Mouse (Mus musculus) frontal cortex, postnatal 36 days (tissue): ENCODE results near the gene Pld5.
A peak's percentile ranks its signal among the peaks of the same experiment; 100 is the strongest.

Source experiments
- DNase-seq, 2 experiments: peaks; one replicate each; pipeline ENCODE4 v3.0.0; 2022; ENCODE audit warnings: low spot score in 2 of 2

Pld5 gene

DNA sequence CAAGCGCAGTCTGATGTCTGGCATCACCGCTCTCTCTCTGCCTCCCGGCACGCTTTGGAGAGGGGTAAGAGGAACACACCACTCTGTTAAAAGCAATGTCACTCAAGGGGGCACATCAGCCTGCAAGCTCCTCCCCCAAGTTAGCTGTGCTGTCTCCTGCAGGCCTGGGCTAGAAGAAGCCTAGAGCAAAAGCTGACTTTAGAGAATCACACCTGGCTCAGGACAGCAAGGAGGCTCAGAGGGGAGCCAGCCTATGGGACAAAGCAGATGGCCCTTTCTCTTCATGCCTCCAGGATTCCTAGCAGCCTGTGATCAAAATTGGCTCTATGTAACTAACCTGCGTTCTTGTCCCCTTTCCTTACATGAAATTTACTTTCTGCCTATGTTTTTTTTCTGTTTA is 107.3 kb downstream of the Pld5 start:
- DNase-seq = no peak

DNA sequence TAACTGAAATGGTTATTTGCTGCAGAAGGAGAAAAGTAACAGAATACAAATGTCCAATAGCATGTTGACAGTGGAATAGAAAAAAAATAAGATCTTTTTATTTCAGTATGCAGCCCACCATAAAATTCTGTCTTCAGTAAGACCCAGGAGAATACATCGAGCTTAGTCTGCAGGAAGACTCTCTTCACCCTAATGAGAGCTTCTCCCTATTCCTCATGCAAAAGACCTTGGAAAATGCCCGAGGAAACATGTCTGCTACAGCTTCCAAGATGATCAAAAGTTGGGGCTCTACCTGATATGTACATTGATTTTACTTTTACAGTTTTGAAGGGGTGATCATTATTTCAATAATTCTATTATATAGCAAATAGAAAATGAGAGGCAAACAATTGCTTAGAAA is 108.0 kb downstream of the Pld5 start:
- DNase-seq = no peak

DNA sequence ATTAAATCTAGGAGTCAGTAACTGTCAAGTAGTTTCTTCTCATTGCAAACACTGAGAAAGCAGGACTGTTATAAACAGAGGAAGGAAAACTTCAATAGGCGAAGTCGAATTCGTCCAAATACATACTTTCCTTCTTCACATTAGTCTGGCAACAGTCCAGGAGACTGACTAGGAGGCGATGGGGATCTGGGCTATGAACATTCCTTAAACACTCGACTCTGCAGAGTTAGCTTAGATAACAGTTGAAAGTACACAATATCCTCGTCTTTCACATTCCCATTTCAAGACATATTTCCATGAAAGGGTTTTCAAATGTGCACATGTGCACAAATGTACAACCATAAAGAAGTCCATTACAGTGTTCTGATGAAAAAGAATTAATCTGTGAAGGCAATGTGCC is 129.8 kb downstream of the Pld5 start:
- no peak for DNase-seq

DNA sequence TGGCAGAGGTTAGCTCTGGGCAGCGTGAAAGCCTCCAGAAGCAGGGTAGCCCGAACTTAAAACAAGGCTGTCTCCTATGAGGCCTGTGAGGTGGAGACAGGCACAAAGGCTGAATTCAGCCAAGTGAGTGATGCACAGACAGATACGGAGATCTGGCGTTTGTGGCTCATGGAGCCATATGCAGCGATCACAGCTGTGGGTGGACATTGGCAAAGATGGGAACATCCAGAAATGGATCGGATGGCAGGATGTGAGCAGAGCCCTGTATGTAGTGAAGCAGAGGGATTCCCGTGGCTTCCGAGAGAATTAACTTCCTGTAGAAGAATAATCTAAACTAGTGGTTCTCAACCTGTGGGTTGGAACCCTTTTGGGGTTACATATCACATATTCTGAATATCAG is 140.7 kb downstream of the Pld5 start:
- DNase-seq = peak; percentile 13 to 18

DNA sequence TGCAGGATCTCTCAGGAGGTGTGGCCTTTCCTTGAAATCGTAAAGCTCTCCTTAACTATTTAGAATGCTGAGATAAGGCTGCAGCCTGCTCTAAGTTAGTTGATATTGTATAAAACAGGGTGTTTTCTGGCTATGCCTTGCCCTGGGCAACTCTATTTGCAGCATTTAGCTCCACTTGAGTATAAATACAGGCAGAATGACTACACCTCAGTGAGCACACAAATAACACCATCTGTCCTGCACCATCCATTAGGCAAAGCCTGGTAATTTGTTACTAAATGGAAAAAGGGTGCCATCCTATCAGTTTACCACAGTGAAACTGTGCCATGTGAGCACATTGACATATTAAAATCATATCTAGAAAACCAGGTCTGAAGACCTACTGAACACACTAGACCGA is 149.3 kb downstream of the Pld5 start:
- no peak for DNase-seq

DNA sequence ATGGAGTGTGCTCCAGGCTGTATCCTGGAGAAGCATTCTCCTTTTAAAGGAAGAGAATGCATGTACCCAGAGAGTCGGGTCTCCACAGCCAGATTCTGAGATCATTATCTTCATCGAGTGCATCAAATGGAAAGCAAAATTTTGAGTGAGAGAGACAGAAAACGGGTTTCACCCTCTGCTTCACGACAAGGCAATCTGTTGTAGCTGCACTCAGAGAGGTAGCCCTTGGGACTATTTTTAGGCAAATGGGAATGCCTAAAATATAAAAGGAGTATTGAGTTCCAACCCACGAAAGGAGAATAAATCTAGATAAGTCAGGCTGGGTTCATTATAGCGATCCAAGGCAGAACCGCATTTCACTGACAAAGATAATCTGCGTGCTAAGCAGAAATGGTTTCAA is 150.7 kb downstream of the Pld5 start:
- DNase-seq = no peak

DNA sequence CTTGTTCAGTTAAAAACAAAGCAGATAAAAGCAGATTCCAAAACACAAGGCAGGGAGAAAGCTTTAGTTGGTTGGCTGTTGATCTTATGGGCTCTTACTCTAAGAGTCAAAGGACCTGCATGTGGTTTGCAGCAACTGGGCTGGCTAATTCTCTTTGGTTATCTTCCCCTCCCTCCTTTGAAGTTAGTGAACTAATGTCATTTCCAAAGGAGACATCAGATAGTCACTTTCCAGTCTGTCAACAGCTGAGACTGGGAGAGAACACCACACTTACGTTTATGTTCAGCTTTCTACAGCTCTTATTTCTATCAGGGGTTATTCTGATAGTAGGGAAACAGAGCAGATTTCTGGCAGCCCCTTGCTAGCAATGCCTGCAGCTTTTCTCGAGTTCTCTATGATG is 151.3 kb downstream of the Pld5 start:
- no peak for DNase-seq

DNA sequence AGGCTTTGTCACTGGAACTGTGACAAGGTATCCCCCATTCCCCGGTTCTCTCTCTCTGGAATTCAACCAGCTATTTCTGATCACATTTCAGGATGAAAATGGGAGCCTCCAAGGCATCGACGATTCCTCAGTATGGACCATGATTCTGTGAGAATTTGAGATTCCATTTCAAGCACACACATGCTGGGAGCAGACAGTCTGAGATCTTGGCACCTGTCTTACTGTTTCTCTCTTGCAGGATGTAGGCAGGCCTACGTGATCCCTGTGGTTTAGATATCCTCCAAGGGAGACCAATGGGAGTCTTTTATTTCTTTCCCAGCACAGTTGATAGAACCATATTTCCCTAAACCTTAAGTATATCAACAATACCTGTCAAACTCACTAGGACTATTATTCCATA is 159.5 kb downstream of the Pld5 start:
- DNase-seq = no peak

DNA sequence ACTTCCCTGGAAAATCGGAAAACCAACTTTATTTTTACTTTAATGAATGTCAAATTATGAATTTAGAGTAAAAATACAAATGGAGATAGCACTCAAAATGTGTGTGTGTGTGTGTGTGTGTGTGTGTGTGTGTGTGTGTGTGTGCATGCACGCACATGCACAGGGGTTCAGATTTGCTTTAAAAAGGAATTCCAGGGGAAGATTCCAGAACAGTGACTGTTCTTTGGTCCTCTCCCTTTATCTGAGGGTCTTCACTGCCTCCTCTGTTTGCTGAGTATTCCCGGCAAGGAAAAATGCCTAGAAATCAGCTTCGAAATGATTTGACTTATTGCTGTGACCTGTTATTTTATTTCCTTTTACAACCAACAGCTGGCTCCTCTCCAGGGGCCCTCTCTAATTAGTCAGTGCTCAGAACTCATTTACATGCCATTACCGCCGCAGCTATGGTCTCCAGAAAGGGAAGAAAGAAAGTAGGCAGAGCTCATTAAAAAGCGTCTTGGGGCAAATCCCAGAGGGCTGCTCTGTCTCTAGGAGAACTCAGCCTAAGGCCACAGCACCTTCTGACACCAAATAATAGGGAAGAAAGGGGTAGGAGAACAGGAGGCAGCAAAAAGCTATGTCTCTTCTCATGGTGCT is 176.3 kb downstream of the Pld5 start:
- peak in 1 of 2 experiments; percentile 30 for DNase-seq

DNA sequence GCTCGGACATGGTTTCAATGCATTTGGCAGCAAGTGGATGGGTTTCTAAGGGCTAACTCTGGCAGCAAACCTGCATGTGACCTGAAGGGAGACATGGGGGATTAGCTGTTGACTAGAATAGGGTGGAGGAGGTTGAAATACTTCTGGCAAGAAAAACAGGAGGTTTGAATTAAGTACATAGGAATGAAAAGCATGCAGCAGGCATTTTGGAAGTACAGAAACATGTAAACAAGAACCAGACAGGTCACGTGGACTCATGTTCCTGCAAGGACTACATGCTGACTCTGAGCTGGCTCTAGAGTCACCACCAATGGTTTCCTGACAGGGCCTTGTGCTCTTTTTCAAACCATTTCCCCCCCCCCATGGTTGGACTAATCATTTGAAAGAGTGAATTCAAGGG is 183.0 kb downstream of the Pld5 start:
- DNase-seq = no peak

DNA sequence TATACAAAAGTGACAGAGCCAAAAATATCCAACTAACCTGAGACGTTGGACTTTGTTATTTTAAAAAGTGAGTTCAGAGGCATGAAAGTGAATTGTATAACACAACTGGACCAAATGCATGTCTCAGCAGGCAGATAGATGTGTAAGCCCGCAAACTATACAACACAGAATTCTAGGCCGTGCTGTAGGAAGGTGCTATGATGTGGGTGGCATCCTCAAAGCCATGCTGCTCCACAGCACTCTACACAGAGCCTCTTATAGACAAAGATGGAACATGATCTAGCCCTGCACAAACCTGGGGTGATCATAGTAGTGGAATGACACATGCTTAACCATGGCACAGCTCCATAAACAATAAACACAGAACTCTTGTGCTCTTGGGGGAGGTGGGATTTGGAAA is 185.7 kb downstream of the Pld5 start:
- DNase-seq = peak in 1 of 2 experiments; percentile 36

DNA sequence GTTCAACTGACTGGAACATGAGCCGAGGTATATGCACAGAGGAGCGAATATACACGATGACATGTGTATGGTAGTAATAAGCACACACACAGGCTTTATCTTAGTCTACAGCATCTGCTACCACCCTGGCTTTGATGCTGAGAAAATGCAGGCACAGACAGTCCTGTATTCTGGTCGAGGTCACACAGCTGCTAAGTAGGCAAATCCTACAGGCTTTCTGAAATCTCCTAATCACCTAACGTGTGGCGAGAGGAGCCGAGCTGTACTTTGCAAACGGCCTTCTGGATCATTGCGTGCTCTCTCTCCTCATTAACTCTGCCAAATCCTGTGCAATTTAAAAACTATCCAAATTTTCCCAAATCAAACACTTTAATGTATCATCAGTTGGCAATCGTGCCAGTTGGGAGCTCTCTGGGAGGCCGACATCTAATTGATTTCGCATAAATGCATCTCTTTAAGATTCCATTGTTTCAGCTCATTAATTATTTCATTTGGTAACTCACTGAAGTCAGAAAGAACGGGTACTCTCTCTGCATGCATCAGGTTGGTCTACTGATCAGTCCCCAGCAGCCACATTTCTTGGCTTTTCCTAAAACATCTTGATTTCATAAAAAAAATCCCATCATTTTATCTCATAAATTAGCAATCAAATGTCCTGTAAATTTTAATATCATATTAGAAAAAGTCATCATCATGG is 189.0 kb downstream of the Pld5 start:
- no peak for DNase-seq

DNA sequence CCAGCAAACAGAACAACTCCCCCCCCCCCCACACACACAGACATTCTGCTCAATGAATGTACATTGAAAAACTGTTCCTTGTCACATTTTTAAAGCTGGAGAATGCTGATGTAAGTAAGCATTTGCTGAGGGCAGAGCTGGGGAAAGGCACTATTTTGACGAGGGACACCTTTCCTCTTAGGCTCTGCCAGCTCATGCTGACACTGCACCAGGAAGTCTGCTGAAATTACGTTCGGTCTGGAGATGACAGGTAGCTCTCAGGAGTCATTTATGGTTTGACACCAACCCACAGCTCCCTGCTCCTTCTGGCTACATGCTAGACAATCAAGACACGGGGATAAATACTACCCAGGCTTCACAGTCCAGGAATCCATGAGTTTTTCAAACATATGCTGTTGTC is 192.8 kb downstream of the Pld5 start:
- no peak for DNase-seq

DNA sequence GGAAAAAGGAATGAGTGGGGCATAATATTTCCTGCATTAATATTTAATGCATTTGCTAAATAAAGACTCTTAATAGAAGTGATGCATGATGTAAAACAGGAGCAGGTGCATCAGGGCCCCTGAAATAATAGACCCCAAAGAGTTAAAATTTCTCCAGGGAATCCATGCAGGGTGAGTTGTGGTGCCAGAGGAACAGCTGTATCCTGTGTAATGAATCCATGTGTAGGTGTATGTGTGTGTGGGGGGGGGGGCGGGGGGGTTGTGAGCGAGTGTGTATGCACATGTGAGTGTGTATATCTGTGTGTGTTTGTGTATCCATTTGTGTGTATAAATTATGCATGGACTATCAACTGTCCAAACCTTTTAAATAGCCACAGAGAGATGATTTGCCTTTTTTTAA is 194.1 kb downstream of the Pld5 start:
- no peak for DNase-seq

DNA sequence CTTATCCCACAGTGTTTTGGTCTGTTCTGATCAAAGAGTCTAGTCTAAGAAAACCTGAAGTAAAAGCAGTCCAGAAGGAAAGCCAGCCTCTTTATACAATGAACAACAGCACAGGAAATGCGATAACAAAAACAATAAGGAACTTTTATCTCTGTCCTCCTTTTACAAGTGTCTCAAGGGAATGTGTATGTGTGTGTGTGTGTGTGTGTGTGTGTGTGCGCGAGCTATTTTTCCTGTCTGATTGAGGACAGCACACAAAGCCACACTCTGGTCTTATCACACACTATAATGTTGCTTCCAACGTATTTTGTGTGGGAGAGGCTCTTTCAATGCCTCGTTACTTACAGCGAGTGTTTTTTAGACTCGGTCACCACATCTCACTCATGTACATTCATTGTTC is 196.7 kb downstream of the Pld5 start:
- no peak for DNase-seq

DNA sequence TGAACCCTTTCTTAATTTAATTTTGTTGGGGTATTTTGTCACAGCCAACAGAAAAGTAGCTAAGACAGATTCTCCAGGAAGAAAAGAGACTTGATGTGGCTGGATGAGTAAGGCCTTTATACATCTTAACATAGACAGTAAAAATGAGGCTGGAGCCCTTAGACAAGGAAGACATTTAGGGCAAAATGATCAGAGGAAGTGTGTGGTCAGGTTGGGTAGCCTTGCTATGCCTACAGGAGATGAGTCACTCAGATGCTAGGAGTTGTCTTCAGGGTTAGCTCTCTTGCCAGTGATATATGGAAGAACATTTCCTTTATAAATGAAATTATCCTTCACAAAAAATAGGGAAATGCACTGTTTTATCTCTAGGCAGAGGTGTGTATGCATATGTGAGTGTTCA is 198.3 kb downstream of the Pld5 start:
- no peak for DNase-seq

DNA sequence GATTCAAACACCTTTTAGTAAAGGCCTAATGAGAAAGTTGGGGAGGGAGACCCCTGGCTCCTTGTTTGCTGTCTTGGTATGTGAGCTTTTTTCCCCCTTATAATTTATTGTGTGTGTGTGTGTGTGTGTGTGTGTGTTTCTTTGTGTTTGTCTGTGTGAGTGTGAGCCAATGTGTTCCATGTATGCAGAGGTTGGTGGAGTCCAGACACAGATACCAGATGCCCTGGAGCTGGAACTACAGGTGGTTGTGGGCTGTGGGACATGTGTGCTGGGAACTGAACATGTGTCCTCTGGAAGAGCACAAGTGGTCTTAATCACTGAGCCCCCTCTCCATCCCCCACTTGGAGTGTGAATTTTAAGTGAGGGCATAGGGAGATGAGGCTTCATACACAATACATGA is 199.3 kb downstream of the Pld5 start:
- no peak for DNase-seq

DNA sequence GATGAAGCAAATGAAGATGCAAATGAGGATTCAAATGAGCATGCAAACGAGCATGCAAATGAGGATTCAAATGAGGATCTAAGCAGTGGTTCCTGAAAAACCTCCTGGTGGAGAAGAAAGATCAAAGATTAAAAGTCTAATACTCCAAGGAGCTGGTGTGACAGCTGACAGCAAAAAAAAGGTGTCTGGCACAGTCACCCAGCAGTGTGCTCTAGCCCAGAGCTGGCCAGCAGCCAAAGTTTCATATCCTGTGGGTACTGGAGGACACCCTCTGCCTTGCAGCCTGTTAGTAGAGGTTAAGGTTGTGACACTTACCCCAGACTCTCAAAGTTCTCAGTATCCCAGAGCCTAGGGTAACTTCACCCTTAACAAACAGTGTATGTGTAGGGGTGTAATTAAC is 199.7 kb downstream of the Pld5 start:
- no peak for DNase-seq

DNA sequence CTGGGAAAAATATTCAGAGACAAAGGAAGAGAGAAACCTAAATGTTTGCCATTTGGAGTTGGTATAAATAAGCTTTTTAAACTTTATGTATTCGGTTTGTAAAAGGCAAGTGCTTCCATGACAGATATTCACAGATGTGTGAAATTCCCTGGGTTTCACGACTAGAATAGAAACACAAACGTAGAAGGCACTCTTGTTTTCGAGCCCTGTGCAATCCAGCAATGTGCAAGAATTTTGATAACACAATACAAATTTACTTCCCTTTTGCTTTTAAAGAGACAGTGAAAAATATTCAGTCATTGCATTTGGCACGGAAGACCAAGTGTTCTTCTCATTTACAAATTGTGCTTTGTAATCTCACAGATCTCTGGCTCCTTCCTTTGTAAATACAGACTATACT is 200.6 kb downstream of the Pld5 start:
- no peak for DNase-seq

DNA sequence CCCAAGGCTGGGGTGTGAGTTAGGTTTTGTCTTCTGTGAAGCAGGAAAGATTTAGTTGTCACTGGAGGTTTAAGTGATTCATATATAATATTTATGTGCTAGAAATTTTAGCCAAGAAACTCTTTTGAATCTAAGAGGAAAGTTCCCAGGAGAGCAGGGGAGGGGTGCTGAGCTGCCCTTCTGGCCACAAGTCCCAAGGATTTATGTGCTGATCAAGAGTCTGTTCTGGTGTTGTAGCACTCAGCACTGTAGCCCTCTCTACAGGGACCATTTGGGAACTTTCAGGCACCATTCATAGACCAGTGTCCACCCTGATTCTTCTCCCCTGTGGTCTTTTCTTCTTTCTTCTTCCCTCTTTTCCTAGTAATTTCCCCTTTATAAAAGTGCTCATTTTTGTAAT is 209.8 kb downstream of the Pld5 start:
- DNase-seq = no peak

DNA sequence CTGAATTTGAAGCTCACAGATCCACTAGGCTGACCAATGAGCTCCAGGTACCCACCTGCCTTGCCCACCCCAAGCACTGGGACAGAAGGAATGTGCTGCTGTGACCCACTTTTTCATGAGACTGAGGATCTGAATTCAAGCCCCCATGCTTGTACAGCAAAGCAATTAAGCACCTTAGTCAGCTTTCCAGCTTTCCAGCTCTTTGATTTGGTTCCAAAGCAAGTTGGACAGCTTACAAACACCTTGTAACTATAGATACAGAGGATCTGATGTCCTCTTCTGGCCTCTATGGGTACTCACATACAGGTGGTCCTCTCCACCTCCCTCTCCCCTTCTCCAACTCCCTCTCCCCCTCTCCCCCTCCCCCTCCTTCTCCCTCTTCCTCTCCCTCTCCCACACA is 210.6 kb downstream of the Pld5 start:
- DNase-seq = no peak

DNA sequence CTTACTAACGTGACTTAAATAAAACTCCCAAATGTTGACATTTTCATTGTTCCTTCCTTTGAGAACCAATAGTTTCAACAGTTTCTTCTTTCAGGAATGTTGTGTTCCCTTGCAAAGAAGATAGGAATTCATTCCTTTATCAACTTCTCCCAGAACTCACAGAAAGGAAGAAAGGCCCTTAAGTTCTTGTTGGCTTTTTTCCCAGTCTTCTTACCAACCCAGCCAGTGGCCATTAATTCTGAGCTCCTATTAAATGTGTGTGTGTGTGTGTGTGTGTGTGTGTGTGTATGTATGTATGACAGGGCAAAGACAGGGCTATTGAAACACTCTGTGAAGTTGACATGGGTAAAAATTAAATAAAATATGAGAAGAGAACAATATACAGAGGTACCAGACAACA is 221.5 kb downstream of the Pld5 start:
- DNase-seq = no peak

DNA sequence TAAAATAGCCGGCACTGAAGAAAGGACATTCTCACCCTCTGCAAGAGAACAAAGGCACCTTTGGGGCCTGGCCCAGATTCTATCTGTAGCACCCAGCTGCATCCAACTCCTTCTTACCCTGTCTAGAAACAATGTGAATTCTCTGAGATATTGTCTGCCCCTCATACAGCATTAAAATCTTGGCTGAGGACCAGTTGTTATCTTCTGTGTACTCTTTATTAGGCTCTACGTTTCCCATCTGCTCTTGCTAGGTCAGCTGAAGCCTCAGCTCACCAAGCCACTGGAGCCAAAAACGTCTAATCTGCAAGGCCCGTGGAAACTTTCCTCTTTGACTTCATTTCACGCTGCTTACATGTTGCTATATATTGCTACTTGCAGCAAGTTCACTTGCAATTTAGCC is 228.1 kb downstream of the Pld5 start:
- no peak for DNase-seq

DNA sequence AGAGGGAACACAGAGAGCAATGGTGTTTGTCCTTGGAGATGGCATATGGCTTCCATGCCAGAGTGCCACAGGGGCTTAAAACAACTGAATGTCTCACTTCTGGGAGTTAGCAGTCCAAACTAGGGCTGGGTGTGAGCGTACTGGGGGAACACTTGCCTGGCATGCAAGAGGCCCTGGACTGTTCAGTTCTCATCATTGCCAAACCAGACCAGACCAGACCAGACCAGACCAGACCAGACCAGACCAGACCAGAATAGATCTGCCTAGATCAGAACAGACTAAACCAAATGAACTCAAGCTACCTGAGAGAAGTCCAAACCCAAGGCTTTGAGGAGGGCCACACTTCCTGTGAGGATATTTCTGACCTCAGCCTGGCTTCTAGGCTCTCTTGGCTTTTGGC is 228.7 kb downstream of the Pld5 start:
- no peak for DNase-seq
